Mouse (Mus musculus) ES-CJ7 (cell line): Measurements from ENCODE around the gene Tmem255a.
A peak's percentile ranks its signal among the peaks of the same experiment; 100 is the strongest.

Source experiments
- DNase-seq: peaks from one replicate; pipeline ENCODE4 v3.0.0; 2011; ENCODE audit warnings: low read depth, low spot score

Gene Tmem255a

DNA sequence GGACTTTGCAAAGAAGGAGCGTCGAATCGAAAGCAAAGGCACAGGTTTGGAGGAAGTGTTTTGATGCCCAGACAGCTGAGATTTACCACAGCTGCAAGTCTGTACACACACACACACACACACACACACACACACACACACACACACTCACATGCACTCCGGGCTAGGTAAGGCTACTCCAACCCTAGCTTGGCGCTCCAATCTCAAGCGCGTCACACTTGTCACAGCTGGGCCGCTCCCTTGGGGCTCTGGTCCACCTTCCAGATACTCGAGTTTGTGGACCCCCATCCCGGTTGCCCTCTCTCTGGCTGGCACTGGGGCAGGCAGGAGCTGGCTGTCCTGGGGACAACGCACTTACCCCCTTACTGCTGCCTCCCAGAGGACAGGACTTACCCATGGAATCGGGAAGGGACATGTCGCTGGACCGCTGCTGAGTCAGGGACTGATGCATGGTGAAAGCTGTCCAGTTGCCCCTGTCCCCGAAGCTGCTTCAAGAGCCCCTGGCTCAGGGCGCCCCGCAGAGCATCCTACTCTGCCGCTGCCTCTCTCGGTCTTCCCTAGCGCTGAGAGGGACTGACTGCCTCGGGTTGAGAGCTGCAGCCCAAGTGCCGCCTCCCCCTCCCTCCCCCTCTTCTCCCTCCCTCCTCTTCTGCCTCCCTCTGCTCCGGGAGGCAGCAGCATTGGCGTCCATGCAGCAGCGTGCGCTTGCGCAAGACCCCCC lies at the start of gene Tmem255a:
TSS of gene Tmem255a (minus strand) at position 589 of the 721 bp plus-strand sequence.
- no peak for DNase-seq

DNA sequence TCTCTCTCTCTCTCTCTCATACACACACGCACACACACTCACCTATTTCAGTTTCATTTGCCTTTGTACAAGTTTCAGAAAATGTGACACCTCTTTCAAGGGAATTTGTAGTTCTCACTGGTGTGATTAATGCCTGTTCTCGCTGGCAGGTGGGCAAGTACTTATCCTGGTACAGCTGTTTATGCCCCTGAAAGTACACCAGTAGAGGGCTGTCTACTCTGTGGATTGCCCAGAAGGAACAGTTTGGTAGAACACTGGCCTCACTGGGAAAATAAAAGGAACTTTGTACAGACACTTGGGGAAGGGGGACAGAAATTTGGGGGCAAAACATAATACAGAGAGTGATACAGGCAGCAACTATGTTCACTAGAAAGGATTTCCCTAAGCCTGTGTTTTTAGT lies 7.4 kb upstream of the Tmem255a start:
- no peak for DNase-seq

DNA sequence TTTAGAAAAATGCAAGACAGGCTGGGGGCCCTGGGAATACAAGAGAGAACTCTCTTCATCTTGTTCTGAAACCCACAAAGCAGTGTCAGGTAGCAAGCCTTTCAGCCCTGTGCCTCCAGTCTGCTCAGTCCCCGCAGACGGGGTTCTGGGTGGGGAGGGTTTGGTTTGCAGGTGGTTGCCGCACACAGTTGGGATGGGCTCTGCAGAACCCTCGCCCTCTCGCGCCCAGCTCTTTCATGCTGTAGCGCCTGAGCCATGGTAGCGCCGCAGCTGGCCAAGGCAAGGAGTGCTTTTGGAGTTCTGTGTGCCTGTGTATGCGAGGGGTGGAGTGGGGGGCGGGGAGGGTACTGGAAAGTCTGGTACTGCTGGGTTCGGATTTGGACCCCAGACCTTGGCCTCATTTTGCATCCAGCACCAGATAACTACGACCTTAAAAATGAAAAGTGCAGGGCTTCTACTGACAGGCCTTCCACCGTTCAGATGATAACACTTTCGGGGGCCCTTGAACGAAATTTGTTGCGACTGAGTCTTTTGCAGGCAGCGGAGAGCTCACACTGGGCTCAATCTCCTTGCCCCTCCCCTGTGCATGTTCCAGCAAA lies 1.8 kb downstream of the Tmem255a start:
- peak; percentile 41 for DNase-seq

DNA sequence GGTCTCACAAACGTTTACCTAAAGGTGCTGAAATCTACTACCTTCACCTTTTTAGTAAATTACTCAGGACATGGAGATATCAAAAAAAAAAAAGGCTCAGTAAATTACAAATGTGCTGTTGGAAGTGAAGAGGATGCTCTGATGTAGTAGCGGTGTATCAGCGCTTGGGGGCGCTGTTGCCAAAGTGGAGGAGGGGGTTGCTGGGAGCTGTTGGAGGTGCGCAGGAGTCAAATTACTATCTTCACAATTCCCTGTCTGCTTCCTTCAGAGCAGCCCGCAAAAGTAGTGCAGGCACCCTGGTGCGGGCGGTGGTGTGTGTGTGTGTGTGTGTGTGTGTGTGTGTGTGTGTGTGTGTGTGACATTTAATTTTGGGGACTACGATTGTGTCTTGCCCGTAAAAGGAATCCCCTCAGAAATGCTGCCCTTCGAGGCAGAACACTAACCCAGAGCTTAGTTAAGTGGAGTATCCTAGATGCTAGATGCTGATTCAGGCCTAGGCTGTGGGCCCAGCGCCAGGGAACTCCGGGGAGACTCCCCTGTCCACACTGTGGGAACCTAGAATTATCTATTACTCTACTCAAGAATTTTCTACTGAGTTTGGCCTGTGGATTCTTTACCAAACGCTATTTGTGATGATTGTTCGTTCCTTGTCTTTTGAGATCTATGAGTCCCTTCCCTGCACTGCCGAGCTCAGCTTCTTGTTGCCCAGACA lies 2.4 kb downstream of the Tmem255a start:
- peak; percentile 47 for DNase-seq

DNA sequence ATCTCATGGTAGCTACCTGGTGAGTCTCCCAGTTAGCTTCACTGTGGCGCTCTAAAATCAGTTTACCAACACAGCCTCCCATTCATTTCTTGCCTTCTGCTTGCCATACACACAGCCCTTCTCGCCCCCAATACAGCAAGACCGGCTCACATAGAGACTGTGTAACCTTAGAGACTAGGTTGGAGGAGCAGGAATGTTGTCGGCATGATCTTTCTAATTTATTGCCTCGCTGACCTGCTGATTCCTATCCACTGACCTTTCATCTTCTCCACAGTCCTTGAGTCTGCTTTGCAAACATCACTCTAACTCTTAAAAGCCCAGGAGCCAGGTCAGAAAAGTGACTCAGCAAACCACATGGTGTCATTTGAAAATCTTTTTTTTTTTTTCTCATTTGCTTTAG lies 4.6 kb downstream of the Tmem255a start:
- DNase-seq: no peak

DNA sequence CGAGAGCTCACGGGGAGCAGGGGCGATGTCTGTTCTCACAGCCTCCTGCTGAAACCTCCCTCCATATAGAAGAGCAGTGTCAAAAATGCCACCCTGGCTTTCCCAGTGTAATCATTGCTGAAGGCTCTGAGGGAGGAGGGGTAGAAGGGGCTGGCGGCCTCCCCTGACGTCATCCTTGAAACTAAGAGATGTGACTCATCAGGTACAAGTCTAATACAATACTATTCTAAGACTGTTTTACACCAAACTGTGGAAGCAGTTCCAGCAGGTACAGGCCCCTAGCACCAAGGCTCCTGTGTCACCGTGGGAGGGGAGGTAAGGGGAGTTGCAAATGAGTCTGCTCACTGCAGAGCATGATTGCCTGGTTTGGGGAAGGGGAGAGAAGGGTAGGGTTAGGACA lies 5.1 kb downstream of the Tmem255a start:
- no peak for DNase-seq

DNA sequence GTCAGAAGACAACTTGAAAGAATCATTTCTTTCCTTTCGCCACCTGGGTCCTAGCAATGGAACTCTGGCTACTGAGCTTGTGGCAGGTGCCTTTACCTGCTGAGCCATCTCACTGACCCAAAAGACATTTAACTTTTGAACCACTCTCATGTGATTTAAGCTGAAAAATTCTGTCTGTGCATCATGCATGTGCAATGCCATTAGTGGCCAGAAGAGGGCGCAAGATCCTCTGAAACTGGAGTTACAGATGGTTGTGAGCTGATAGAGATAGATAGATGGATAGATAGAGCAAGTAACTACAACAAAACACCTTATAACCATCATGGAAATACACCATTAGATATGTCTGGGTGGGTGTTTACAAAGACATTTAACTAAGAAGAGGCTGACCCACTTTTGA lies 14.5 kb downstream of the Tmem255a start:
- peak; percentile 31 for DNase-seq

DNA sequence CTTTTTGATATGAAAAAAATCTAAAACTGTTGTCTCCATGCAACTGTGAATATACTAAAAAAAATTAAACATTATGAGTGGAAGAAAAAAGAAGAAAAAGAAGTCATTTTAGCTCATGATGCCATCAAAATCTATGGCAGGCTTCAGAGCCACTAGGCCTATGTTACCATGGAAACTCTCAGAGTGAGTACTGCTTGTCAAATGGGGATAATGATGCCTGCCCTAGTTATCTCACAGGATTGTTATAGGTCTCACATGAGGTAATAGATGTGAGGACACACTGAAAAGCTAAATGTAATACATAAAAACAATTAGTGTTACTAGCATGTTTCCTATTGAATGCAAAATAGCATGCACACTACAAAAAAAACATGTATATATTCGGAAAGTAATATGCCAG lies 22.4 kb downstream of the Tmem255a start:
- DNase-seq: no peak

DNA sequence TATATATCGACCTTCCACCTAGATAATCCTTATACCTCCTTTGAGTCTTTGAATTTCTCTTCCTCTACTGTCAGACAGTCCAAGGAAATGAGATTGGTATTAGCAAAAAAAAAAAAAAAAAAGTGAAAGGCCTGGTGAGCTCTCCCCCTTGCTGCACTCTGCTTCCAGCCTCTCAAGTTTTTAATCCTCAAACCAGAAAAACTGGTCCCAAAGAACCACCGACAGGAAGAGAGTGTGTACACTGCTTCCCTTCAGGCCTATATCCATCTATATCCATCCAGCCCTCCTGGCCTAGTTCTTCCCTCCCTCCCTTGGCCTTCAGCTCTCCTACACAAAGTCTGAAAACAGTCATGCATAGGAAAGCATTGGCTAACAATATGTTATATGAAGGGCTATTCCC lies 29.5 kb downstream of the Tmem255a start:
- DNase-seq: no peak

DNA sequence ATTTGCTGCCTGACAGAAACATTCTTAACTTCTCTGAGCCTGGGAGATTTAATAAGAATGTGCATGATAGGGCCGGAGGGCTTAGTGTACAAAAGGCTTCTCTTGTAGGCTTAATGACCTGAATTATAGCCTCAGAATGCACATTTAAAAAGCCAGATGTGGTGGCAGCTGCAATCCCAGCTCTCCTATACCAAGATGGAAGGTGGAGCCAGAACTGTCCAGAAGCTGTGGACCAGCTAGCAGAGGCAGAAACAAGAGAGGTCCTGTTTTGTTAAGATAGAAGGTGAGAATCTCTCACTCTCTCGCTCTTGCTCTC lies 34.6 kb downstream of the Tmem255a start:
- DNase-seq: no peak

DNA sequence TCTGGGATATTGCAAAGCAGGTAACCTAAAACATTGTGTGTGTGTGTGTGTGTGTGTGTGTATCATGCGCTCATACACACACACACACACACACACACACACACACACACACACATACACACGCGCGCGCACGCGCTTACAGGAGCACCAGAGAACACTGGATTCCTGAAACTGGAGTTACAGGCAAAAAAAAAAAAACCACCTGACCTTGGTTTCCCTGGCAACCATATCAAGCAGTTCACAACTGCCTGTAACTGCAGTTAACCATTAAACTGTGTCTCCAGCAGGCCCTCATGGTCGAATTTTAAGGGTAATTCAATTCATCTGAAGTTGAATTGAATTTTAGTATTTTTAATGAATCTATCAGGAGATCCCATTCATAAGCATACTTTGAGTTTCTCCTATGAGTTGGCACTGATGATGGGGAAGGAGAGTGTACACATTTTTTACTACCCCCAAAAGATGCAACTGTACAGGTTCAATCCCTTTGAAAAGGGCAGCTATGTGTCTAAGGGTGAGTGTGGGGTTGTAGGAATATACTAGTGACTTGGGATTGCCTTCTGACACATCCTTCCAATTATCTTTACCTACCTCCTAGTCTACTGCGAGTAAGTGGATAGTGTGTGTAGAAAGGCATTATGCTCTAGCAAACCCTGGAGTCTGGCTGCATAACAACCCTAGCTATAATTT lies 35.1 kb downstream of the Tmem255a start:
- DNase-seq: no peak

DNA sequence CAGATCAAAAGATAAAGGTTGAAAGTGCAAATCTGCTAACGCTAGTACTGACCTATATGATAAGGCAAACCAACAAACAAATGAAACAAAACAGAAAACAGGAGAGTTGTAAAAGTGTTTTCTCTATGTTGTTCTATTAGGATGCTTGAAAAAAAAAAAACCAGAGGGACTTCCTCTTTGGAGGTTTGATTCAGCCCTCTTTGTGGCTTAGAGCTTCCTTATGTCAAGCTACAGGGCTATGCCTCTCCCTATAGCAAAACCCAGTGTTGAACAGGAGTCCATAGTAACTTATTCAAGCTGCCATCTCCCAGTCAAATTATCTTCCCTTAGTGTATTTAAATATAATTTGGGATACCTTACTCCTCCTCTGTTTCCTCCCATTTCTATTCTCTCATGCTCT lies 44.8 kb downstream of the Tmem255a start:
- DNase-seq: no peak

DNA sequence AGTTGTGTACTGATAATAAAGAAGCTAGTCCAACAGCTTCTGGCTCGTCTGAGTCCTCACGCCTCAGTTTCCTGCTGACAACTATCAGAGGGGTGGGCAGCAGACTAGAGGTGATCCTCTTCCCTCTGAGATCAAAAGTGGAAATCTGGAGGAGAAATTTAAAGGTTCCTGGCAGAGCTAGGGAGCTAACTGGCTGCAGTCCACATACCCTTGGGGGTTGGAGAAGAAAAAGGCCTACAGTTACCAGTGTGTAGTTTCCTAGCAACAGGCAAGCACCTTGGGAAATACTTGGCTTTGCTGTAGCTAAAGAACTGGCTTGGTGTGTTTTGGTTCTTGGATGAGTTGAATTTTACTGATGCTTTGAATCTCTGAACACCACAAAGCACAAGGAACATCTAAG lies 50.4 kb downstream of the Tmem255a start:
- no peak for DNase-seq

DNA sequence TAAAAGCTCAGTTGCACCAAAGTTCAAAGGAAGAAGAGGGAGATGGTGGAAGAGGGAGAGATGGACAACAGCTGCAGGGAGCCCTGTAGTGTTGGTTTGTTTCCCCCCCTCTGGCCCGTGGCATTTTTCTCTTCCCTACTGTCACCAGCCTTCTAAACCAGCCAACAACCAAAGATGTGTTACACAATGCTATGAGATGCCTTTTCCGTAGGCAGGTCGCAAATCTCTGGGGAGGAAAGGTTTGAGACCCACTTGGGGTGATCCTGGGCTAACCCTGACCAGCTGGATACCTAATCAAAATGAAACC lies 61.8 kb downstream of the Tmem255a start:
- no peak for DNase-seq

DNA sequence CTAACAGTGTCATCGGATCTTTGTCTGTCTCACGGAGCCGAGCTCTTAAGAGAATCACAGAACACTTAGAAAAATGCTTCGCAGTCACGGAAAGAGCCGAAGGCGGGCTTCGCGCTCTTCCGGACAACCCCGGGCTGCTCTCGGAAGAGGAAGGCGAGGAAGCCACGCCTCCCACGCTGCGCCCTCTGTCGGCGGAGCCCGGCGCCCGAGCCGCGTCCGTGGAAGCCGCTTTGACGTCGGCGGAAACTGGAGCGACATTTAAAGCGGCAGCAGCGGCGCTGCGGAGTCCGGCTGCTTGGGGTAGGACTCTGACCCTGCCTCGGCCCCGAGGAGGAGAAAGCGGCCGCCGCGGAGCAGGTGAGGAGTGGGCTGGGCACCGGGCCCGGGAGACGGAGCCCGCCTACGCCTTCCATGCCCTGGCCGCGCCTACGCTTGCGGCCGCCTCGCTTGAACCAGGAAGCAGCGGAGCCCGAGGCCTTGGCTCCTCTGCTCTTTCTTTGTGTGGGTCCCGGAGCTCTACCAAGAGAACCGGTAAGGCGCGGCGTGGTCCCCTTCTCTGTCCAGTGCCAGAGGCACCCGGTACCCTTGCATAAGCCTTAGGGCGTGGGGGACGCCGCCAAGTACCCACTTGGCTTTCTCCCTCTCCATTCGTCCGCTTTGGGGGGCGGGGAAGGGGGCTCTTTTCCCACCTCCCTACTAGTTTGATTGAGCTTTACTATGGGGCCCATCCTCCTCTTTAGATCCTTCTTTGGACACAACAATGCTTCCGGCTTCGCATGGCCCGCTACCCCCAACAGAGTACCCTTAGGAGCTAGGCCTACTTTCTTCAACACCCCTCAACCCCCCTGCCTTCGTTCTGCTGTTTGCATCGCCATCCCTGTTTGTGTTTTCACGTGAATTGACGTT lies 62.4 kb downstream of the Tmem255a start, which contains the start of gene Zbtb33:
TSS of gene Zbtb33 (plus strand) at position 242 of the 906 bp plus-strand sequence.
- DNase-seq: peak; percentile 72

DNA sequence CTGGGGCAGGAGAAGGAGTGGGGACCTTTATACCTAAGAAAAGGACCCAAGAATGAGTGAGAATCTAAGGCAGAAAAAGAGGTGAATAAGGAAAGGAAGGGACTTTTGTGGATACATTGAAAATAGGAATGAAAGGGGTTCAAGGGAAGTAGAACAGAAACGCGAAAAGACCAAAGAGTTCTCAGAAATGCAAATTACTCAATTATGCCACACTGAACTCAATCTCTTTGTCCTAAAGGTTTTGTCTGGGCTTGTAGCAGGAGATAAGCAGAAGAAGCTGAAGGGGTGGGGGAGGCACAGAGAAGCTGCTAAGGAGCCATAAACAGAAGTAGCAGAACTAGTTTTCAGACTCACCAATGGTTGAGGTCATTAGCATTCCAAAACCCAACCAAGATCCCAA lies 66.7 kb downstream of the Tmem255a start:
- DNase-seq: no peak

DNA sequence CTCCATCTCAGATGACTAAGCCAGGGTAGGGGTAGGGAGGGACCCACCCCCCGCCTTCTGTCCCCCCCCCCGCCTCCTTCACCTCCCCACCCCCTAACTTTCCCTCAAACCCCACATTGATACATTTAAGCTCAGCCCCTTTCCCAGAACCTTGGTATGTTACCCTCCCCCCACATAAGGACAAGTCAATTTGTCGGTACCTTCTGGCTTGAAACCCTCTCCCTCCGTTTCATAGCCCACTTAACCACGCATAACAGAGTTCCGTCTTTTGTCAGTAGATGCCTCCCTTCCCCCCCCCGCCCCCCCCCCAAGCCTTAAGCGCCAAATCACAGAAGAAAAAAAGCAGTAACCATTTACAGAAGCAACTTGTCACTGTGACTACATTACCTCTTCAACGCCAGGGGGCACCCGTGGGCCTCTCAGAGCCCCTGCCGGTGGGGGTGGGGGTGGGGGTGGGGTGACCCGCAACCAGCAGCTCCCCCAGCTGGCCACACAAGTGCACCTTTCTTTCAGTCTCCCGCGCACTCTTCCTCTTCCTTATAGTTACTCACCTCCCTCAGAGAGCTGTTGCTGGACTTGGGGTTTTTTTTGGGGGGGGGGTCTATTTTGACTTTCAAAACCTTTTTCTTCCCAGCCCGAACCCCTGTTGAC lies 70.5 kb downstream of the Tmem255a start:
- DNase-seq: peak; percentile 63

DNA sequence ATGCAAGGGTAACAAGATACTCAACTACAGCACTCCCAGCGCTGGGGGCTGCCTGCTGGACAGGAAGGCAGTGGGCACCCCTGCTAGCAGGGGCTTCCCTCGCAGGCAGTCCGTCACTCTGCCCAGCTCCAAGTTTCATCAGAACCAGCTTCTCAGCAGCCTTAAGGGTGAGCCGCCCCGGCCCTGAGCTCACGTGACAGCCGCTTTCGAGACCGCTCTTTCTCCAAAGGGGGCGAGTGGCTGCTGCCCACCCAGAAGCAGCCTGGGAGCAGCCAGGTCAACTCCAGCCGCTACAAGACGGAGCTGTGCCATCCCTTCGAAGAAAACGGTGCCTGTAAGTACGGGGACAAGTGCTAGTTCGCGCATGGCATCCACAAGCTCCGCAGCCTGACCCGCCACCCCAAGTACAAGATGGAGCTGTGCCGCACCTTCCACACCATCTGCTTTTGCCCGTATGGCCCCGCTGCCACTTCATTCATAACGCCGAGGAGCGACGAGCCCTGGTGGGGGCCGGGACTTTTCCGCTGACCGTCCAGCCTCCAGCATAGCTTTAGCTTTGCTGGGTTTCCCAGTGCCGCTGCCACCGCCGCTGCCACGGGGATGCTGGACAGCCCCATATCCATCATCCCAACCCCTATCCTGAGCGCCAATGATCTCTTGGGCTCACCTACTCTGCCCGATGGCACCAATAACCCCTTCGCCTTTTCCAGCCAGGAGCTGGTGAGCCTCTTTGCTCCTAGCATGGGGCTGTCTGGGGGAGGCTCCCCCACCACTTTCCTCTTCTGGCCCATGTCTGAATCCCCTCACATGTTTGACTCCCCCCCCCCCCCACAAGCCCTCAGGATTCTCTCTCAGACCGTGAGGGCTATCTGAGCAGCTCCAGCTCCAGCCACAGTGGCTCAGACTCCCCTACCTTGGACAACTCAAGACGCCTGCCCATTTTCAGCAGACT lies 71.3 kb downstream of the Tmem255a start:
- no peak for DNase-seq

DNA sequence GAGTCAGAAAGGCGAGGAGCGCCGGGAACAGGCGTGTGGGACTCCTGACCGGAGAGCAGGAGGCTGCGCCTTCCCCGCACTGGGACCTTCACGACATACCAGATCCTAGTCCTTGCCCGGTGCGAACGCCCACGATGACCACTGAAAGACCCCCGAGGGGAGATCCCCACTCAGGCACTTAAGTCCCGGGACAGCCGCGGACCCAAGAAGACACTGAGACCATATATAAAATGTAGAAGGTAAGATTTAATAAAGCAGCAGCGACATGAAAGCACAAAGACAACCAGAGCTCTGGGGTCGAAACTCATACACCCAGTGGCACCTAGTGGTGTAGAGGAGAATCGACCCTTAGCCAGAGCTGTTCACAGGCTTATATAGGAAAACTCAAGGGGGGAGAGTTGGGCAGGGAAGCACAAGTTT lies 72.3 kb downstream of the Tmem255a start:
- DNase-seq: peak; percentile 90

DNA sequence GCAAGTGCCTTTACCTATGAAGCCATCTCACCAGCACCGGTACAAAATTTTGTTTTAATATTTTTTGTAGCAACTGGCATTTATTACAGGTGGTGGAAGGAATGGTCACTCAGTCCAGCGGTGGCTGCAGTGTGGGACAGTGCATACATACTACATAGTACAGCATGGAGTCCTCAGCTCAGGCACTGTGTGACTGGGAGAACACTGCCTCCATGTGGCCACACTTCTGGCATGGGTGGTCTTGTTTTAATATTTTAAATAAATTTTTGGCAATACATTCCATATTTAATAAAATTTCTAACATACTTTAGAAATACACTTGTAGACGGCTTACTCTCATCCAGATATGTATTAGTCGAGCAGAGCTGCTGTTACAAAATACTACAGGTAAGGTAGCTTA lies 85.6 kb downstream of the Tmem255a start:
- no peak for DNase-seq
